Mouse (Mus musculus) C2C12 (cell line): Measurements from ENCODE around the gene Zfp563.

ENCODE experiments used
- CEBPB ChIP-seq: IDR thresholded peaks from one replicate; pipeline ENCODE4 v1.6.1; 2011; ENCODE audit warnings: low read depth, mild to moderate bottlenecking, control low read depth, moderate library complexity
- CTCF ChIP-seq: IDR thresholded peaks from one replicate; pipeline ENCODE4 v1.5.1; 2011; ENCODE audit not compliant: control insufficient read depth, insufficient read depth, insufficient read length
- FOSL1 ChIP-seq: IDR thresholded peaks from one replicate; pipeline ENCODE4 v1.8.0; 2011; ENCODE audit warnings: mild to moderate bottlenecking, low read length; ENCODE audit not compliant: poor library complexity, insufficient read depth, severe bottlenecking
- MYOD1 ChIP-seq: IDR thresholded peaks from one replicate; pipeline ENCODE4 v1.6.1; 2011; ENCODE audit warnings: low read depth; ENCODE audit not compliant: control insufficient read depth, insufficient read length
- MYOG ChIP-seq: IDR thresholded peaks from one replicate; pipeline ENCODE4 v1.6.1; 2011; ENCODE audit not compliant: control insufficient read depth, insufficient read length; ENCODE audit errors: extremely low read depth

- no peak for TF ChIP-seq MYOG
- no peak for TF ChIP-seq CTCF
- no peak for TF ChIP-seq MYOD1
- no peak for TF ChIP-seq FOSL1
- no peak for TF ChIP-seq CEBPB
Observed at GRCm38 (mm10) chr17:33124546-33124945, 35.4 kb downstream of the Zfp563 start.
